Mouse (Mus musculus) heart, embryonic 16.5 days (tissue): ENCODE results near the gene P3h1. TPM values are rescaled to one million over a fixed set of nuclear protein-coding genes. Genes with fewer than 3 reads are reported as not detected.
A peak's percentile ranks its signal among the peaks of the same experiment; 100 is the strongest.

Experiments
- ATAC-seq: fragments of 200-750 bp; cut with Nextera tagmentation; replicated peaks from 2 replicates; pipeline ENCODE4 v1.8.0; 2017; ENCODE audit warnings: moderate number of reproducible peaks; ENCODE audit not compliant: insufficient read depth, low FRiP score; ENCODE audit errors: extremely low read depth
- H3K27ac ChIP-seq: fragments of 300-500 bp; sonication (generic); 2 replicates; pipeline ENCODE4 v1.5.1; 2014; ENCODE audit warnings: mild to moderate bottlenecking, low read length, control low read depth, moderate library complexity
- H3K27me3 ChIP-seq: fragments of 300-500 bp; sonication (generic); 2 replicates; pipeline ENCODE4 v1.6.1; 2014; ENCODE audit warnings: low read length, mixed read lengths; ENCODE audit not compliant: control insufficient read depth, insufficient read depth
- H3K36me3 ChIP-seq: fragments of 300-500 bp; sonication (generic); 2 replicates; pipeline ENCODE4 v1.6.1; 2014; ENCODE audit not compliant: control insufficient read depth, insufficient read depth
- H3K4me1 ChIP-seq: fragments of 300-500 bp; sonication (generic); 2 replicates; pipeline ENCODE4 v1.6.1; 2014; ENCODE audit warnings: low read length, mixed read lengths; ENCODE audit not compliant: control insufficient read depth, insufficient read depth
- H3K4me2 ChIP-seq: fragments of 300-500 bp; sonication (generic); 2 replicates; pipeline ENCODE4 v1.6.1; 2014; ENCODE audit warnings: low read depth, mild to moderate bottlenecking, control low read depth, low read length
- H3K4me3 ChIP-seq: fragments of 300-500 bp; sonication (generic); 2 replicates; pipeline ENCODE4 v1.5.1; 2014; ENCODE audit warnings: mild to moderate bottlenecking, control low read depth, low read length
- H3K9ac ChIP-seq: fragments of 300-500 bp; sonication (generic); 2 replicates; pipeline ENCODE4 v1.6.1; 2014; ENCODE audit warnings: low read length, control low read depth
- H3K9me3 ChIP-seq: fragments of 300-500 bp; sonication (generic); replicated peaks from 2 replicates; pipeline ENCODE4 v1.6.1; 2016; ENCODE audit warnings: low read length; ENCODE audit not compliant: control insufficient read depth
- WGBS: fragments of 180-500 bp; shearing (Covaris S2); extraction: QIAGEN DNeasy Blood & Tissue Kit; methylation state at CpG from one replicate; pipeline ENCODE4 v1.1.7; 2014; 5-methylcytosine and 5-hydroxymethylcytosine counted together
- polyA plus RNA-seq: library from polyadenylated mRNA; unstranded; fragments of >200 nt; fragmentation: Nextera tagmentation; extraction: Ambion mirVana; gene quantifications from 2 replicates; pipeline ENCODE4 v1.2.1, GENCODE M21; 2015

The P3h1 gene
- polyA plus RNA-seq, 1 experiment from 2014 or later, result 28.2 TPM

DNA sequence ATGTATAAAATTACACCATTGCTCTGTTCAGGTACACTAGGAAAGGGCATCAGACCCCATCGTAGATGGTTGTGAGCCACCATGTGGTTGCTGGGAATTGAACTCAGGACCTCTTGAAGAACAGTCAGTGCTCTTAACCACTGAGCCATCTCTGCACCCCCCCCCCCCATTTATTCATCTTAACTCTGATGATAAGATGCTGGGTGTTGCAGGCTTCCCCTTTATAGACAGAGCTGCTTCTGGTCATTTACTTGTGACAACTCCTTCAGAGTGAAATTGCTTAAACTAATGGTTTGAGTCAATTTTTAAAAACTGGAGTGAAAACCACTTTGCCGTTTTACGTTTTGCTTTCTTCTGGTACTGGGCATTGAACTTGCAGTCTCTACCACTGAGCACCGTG, 40.0 kb upstream of the P3h1 start:
- 84% methylated on average over 4 of the region's 4 CpGs for WGBS
- no peaks in the 10 kb centered on the region for H3K9me3 ChIP-seq
- no peak overlapping the region for H3K4me2 ChIP-seq

DNA sequence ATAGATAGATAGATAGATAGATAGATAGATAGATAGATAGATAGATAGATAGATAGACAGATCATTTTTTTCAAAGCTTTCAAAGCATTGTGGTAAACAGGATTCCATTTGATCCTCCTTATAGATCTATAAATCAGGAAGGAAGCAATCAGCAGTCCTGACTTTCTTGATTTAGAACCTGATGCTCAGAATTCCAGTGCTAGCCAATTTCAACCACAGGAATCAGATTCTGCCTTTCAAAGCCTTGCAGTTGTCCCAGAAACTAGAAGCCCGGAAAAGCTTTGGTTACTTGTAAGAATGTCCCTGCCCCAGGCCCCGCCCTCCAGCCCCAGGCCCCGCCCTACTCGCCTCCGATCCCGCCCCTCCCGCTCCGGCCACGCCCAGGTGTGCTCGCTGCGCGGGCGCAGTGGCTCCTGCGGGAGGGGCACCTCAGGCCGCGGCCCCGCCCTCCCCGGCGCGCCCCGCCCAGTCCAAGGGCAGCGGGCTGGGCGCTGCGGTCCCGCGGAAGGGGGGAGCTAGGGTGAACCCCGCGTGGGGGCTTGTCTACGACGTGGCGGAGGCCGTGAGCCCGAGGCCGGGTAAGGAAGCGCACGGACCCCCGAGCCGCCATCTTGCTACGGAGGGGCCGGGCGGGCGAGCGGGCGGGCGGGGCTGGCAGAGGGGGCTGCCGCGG, 37.7 kb upstream of the P3h1 start, which contains the start of gene Svbp:
Gene Svbp (plus strand): TSS at position 398 of the 673 bp plus-strand sequence.
- no peaks in the 10 kb centered on the region for H3K9me3 ChIP-seq
- H3K27ac ChIP-seq, result peak within 1 kb of the TSS; percentile 68
- peaks cover 13% of the 10 kb centered on the region; the same call in 1 of the 2 replicates for H3K4me1 ChIP-seq
- H3K4me3 ChIP-seq, result peak within 1 kb of the TSS; percentile 86
- no peaks in the 10 kb centered on the region for H3K27me3 ChIP-seq
- peak within 1 kb of the TSS; percentile 76 for H3K4me2 ChIP-seq
- peak within 1 kb of the TSS; percentile 87 for H3K9ac ChIP-seq
- peak; percentile 95 for ATAC-seq
- peaks cover 2% of the 10 kb centered on the region; the same call in 1 of the 2 replicates for H3K36me3 ChIP-seq
- under 1% methylated on average over 33 of the region's 47 CpGs for WGBS

More for the DNA sequence above, 40.0 kb upstream of the P3h1 start:
- H3K27me3 ChIP-seq, result no peaks in the 10 kb centered on the region
- peaks cover 13% of the 10 kb centered on the region; the same call in 1 of the 2 replicates for H3K4me1 ChIP-seq
- no peak overlapping the region for H3K4me3 ChIP-seq
- H3K36me3 ChIP-seq, result no peaks in the 10 kb centered on the region
- H3K9ac ChIP-seq, result no peak overlapping the region
- no peak for ATAC-seq
- H3K27ac ChIP-seq, result no peak overlapping the region

- ATAC-seq, result peak; percentile 12; the same call in 1 of the 2 replicates
- H3K4me1 ChIP-seq, result peaks cover 13% of the 10 kb centered on the region; the same call in 1 of the 2 replicates
- H3K4me2 ChIP-seq, result peak overlapping the region; percentile 76
- peak overlapping the region; percentile 87 for H3K9ac ChIP-seq
- H3K27ac ChIP-seq, result peak overlapping the region; percentile 68
- no peaks in the 10 kb centered on the region for H3K27me3 ChIP-seq
- H3K9me3 ChIP-seq, result no peaks in the 10 kb centered on the region
- 10% methylated on average over 16 of the region's 18 CpGs for WGBS
- H3K4me3 ChIP-seq, result peak overlapping the region; percentile 86
- peaks cover 2% of the 10 kb centered on the region for H3K36me3 ChIP-seq
Observed at GRCm38 (mm10) chr4:119195582-119196320, 37.0 kb upstream of the P3h1 start.

DNA sequence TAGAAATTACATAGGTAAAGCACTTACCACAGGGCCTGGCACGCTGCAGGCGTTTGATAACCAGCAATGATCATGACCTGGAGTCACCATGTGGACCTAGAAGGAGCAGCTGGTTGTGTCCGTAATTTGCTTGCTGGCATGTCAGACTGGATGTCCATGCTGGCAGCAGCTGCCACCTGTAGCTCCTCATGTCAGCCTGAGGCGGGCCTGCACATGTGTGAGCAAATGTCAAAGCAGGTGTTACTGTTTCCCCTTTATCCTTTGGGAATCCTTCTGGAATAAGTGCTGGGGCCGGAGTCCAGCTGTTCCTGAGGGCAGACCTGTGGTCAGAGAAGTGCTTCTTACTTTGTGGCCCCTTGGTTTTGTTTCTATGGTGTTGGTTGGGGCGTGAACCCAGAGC, 34.6 kb upstream of the P3h1 start:
- H3K4me2 ChIP-seq, result no peak overlapping the region
- no peak overlapping the region for H3K4me3 ChIP-seq
- no peaks in the 10 kb centered on the region for H3K27me3 ChIP-seq
- no peak for ATAC-seq
- 79% methylated on average over 6 of the region's 6 CpGs for WGBS
- peaks cover 8% of the 10 kb centered on the region for H3K36me3 ChIP-seq
- H3K9me3 ChIP-seq, result no peaks in the 10 kb centered on the region
- H3K9ac ChIP-seq, result no peak overlapping the region
- H3K4me1 ChIP-seq, result peaks cover 13% of the 10 kb centered on the region; the same call in 1 of the 2 replicates
- H3K27ac ChIP-seq, result no peak overlapping the region

GRCm38 (mm10) chr4:119204672-119205071, 28.0 kb upstream of the P3h1 start:
- Histone ChIP-seq H3K4me2 (no peak overlapping the region), H3K4me3 (no peak overlapping the region), H3K9ac (no peak overlapping the region), H3K27ac (no peak overlapping the region), H3K36me3 (peaks cover 6% of the 10 kb centered on the region), H3K27me3 (no peaks in the 10 kb centered on the region), H3K9me3 (no peaks in the 10 kb centered on the region), H3K4me1 (no peaks in the 10 kb centered on the region)
- WGBS, result 19% methylated on average over 8 of the region's 8 CpGs
- ATAC-seq, result 0 out of 2 replicates have a peak, but pooled peaks have one; percentile 28

DNA sequence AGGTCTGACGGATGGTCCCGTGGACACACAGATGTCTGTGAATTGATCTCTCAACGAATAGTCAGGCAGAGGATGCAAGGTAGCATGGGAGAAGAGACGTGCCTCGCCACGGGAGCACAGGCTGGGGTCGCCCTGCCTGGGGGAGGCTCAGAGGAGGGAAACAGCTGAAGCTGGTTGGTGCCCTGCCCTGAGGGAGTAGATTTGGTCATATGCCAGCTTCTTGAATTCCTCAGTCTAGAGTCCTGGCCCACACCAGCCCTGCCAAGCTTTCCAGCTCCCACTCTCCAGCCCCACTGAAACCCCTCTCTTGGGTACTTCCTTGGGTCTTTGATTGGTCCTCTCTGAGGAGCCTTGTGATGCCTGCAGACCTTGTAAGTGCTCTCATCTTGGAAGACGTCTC, 16.0 kb upstream of the P3h1 start:
- H3K4me1 ChIP-seq, result peaks cover 11% of the 10 kb centered on the region
- H3K27me3 ChIP-seq, result no peaks in the 10 kb centered on the region
- no peaks in the 10 kb centered on the region for H3K36me3 ChIP-seq
- H3K9ac ChIP-seq, result no peak overlapping the region
- no peaks in the 10 kb centered on the region for H3K9me3 ChIP-seq
- 54% methylated on average over 8 of the region's 8 CpGs for WGBS
- H3K27ac ChIP-seq, result no peak overlapping the region
- ATAC-seq, result peak; percentile 73; the same call in 1 of the 2 replicates
- H3K4me3 ChIP-seq, result no peak overlapping the region
- H3K4me2 ChIP-seq, result no peak overlapping the region

GRCm38 (mm10) chr4:119218169-119218568, 14.5 kb upstream of the P3h1 start, which contains the start of gene Tmem269:
Gene Tmem269 (minus strand): TSS chr4:119218217.
- H3K4me2 ChIP-seq, result no peak within 1 kb of the TSS
- ATAC-seq, result no peak

DNA sequence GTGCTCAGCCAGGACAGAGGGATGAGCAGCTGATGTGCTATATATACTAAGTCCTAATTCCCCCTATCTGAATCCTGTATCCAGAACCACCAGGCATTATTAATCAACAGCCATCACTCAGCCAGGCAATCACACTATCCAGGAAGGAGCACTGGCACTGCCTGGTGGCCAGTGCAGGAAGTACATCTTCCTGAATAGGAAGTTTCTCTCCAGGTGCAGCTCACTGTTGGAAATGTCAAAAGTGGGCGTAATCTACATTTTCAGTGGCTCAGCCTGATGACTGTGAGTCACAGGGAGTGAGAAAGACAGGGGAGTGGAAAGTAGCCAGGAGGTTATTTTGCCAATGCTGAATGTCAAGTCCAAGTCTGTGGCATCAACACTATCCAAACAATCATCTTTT, 9.0 kb upstream of the P3h1 start:
- Histone ChIP-seq H3K27ac (no peak overlapping the region), H3K4me2 (no peak overlapping the region), H3K4me3 (no peak overlapping the region), H3K36me3 (peaks cover 38% of the 10 kb centered on the region), H3K9ac (no peak overlapping the region), H3K4me1 (no peaks in the 10 kb centered on the region), H3K27me3 (no peaks in the 10 kb centered on the region), H3K9me3 (no peaks in the 10 kb centered on the region)
- WGBS, result 86% methylated on average over 1 of the region's 1 CpGs
- no peak; the same call in 1 of the 2 replicates for ATAC-seq

More at GRCm38 (mm10) chr4:119218169-119218568, 14.5 kb upstream of the P3h1 start, which contains the start of gene Tmem269:
- H3K9ac ChIP-seq, result no peak within 1 kb of the TSS
- H3K4me1 ChIP-seq, result peaks cover 11% of the 10 kb centered on the region
- H3K27ac ChIP-seq, result no peak within 1 kb of the TSS
- H3K9me3 ChIP-seq, result no peaks in the 10 kb centered on the region
- WGBS, result 11% methylated on average over 11 of the region's 11 CpGs
- no peaks in the 10 kb centered on the region for H3K36me3 ChIP-seq
- H3K4me3 ChIP-seq, result no peak within 1 kb of the TSS
- no peaks in the 10 kb centered on the region for H3K27me3 ChIP-seq

GRCm38 (mm10) chr4:119224534-119224933, 8.2 kb upstream of the P3h1 start:
- no peaks in the 10 kb centered on the region for H3K9me3 ChIP-seq
- H3K4me2 ChIP-seq, result no peak overlapping the region
- no peaks in the 10 kb centered on the region for H3K27me3 ChIP-seq
- H3K9ac ChIP-seq, result no peak overlapping the region
- WGBS, result 88% methylated on average over 3 of the region's 3 CpGs
- no peak for ATAC-seq
- H3K27ac ChIP-seq, result no peak overlapping the region
- no peaks in the 10 kb centered on the region for H3K4me1 ChIP-seq
- H3K36me3 ChIP-seq, result peaks cover 38% of the 10 kb centered on the region
- no peak overlapping the region for H3K4me3 ChIP-seq
